Mouse (Mus musculus): ENCODE measurements around the gene Scgb2b11. TPM values are rescaled to one million over a fixed set of nuclear protein-coding genes. Genes with fewer than 3 reads are reported as not detected.
"Not testable (repeated sequence)": the region's sequence is repeated elsewhere in the genome, so short reads cannot be mapped to it uniquely, and the experiment has no call there.

The Scgb2b11 gene
- polyA plus RNA-seq (2016; fragmentation: Nextera tagmentation; extraction: Ambion mirVana) = not detected in 2 replicates

- H3K36me3 ChIP-seq (replicated peaks); H3K9me3 ChIP-seq; H3K27me3 ChIP-seq; H3K9ac ChIP-seq; H3K27ac ChIP-seq; H3K4me3 ChIP-seq (replicated peaks); H3K4me1 ChIP-seq; ATAC-seq (ENCODE audit: low FRiP score); H3K4me2 ChIP-seq: not testable (repeated sequence)
- WGBS = 99% methylated on average over 2 of the region's 2 CpGs
Measured at GRCm38 (mm10) chr7:32211045-32211444, at the start of gene Scgb2b11. TSS of gene Scgb2b11 (minus strand) at chr7:32211145.

- not testable (repeated sequence) for H3K9ac ChIP-seq; ATAC-seq (ENCODE audit: low FRiP score); H3K4me2 ChIP-seq; H3K4me1 ChIP-seq; H3K36me3 ChIP-seq (replicated peaks); H3K27me3 ChIP-seq; H3K4me3 ChIP-seq (replicated peaks); H3K9me3 ChIP-seq; H3K27ac ChIP-seq
- no CpG with 5 or more reads among the region's 2 CpGs for WGBS
Measured at GRCm38 (mm10) chr7:32222540-32222939, 11.6 kb upstream of the Scgb2b11 start, which contains the start of gene Scgb1b11. TSS of gene Scgb1b11 (plus strand) at chr7:32222840.

Other genes with a start within 250 kb of the Scgb2b11 start
- not detected in 2 replicates for gene Scgb1b10, start 110.3 kb downstream of the Scgb2b11 start, polyA plus RNA-seq (2016; fragmentation: Nextera tagmentation; extraction: Ambion mirVana)
- gene Scgb1b11, start 11.7 kb upstream of the Scgb2b11 start, polyA plus RNA-seq (2016; fragmentation: Nextera tagmentation; extraction: Ambion mirVana) = not detected in 2 replicates
- not detected in 2 replicates for gene Scgb2b12, start 116.1 kb upstream of the Scgb2b11 start, polyA plus RNA-seq (2016; fragmentation: Nextera tagmentation; extraction: Ambion mirVana)
- gene Scgb1b12, start 123.0 kb upstream of the Scgb2b11 start, polyA plus RNA-seq (2016; fragmentation: Nextera tagmentation; extraction: Ambion mirVana) = not detected in 2 replicates
- gene Scgb1b29, start 230.4 kb upstream of the Scgb2b11 start, polyA plus RNA-seq (2016; fragmentation: Nextera tagmentation; extraction: Ambion mirVana) = not detected in 2 replicates

All from forebrain, embryonic 12.5 days (tissue).